Mouse (Mus musculus) erythroblast, embryonic 14.5 days (primary cell): ENCODE data around the gene Pcnx.

Experiments used
- GATA1 ChIP-seq: IDR thresholded peaks from 2 replicates; pipeline ENCODE4 v1.6.1; 2012; ENCODE audit warnings: low read length, inconsistent platforms, mixed read lengths
- TAL1 ChIP-seq: IDR thresholded peaks from 3 replicates; pipeline ENCODE4 v1.6.1; 2012; ENCODE audit warnings: low read length, inconsistent platforms, mixed read lengths

DNA sequence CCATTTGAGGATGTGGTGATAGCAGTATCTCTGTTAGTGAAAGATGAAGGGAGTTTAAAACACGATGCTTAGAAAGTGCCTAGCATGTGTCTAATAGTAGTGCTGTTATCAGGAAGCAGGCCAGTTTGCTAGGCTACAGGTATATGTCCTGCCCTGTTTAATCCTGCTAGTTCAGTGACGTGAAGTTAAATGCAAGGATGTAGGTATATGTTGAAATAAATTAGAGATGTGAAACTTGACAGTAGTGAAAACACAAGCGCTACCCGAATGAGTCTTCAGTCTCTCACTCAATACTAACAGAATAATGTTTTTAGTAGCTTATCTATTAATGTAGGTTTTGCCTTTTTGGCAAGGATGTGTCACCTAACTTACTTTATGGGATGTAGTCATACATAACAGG lies 62.0 kb downstream of the Pcnx start:
- TF ChIP-seq GATA1 (no peak), TAL1 (no peak)
